Mouse (Mus musculus) olfactory bulb, adult 2 months (tissue): Measurements from ENCODE around the gene Dmac2.

Experiments used
- CTCF ChIP-seq: fragments of 200-500 bp; IDR thresholded peaks from 2 replicates; pipeline ENCODE4 v1.5.1; 2012; ENCODE audit warnings: low read depth, mild to moderate bottlenecking, low read length, moderate library complexity; ENCODE audit not compliant: insufficient read depth
- POLR2A ChIP-seq: fragments of 200-500 bp; IDR thresholded peaks from 2 replicates; pipeline ENCODE4 v1.6.1; 2012; ENCODE audit warnings: mild to moderate bottlenecking, low read depth, low read length, moderate library complexity; ENCODE audit not compliant: insufficient read depth

GRCm38 (mm10) chr7:25672442-25672841, 53.2 kb downstream of the Dmac2 start:
- TF ChIP-seq POLR2A (no peak), CTCF (no peak)
